Mouse (Mus musculus) liver, embryonic 13.5 days (tissue): ENCODE results near the gene Osbpl6. TPM values are rescaled to one million over a fixed set of nuclear protein-coding genes. Genes with fewer than 3 reads are reported as not detected.

Experiments
- ATAC-seq: fragments of 200-750 bp; cut with Nextera tagmentation; 2 replicates; pipeline ENCODE4 v1.8.0; 2017; ENCODE audit warnings: low read depth, mild to moderate bottlenecking, moderate number of reproducible peaks, moderate library complexity
- DNase-seq: peaks from one replicate; pipeline ENCODE4 v3.0.0; 2022
- H3K27ac ChIP-seq: fragments of 300-500 bp; sonication (generic); 2 replicates; pipeline ENCODE4 v1.5.1; 2015; ENCODE audit warnings: moderate library complexity, mild to moderate bottlenecking, inconsistent platforms
- H3K27me3 ChIP-seq: fragments of 300-500 bp; sonication (generic); 2 replicates; pipeline ENCODE4 v1.6.1; 2015; ENCODE audit warnings: mild to moderate bottlenecking, inconsistent platforms
- H3K36me3 ChIP-seq: fragments of 300-500 bp; sonication (generic); 2 replicates; pipeline ENCODE4 v1.6.1; 2015; ENCODE audit warnings: mild to moderate bottlenecking, inconsistent platforms
- H3K4me1 ChIP-seq: fragments of 300-500 bp; sonication (generic); replicated peaks from 2 replicates; pipeline ENCODE4 v1.6.1; 2015; ENCODE audit warnings: inconsistent platforms
- H3K4me2 ChIP-seq: fragments of 300-500 bp; sonication (generic); 2 replicates; pipeline ENCODE4 v1.6.1; 2015; ENCODE audit warnings: inconsistent platforms, mild to moderate bottlenecking, moderate library complexity
- H3K4me3 ChIP-seq: fragments of 300-500 bp; sonication (generic); replicated peaks from 2 replicates; pipeline ENCODE4 v1.5.1; 2015; ENCODE audit warnings: mild to moderate bottlenecking, inconsistent platforms
- H3K9ac ChIP-seq: fragments of 300-500 bp; sonication (generic); 2 replicates; pipeline ENCODE4 v1.6.1; 2015; ENCODE audit warnings: mild to moderate bottlenecking, inconsistent platforms
- H3K9me3 ChIP-seq: fragments of 300-500 bp; sonication (generic); replicated peaks from 2 replicates; pipeline ENCODE4 v1.6.1; 2016; ENCODE audit warnings: inconsistent platforms
- WGBS: fragments of 180-500 bp; shearing (Covaris S2); methylation state at CpG from one replicate; pipeline ENCODE4 v1.1.7; 2015; ENCODE audit not compliant: insufficient replicate concordance; 5-methylcytosine and 5-hydroxymethylcytosine counted together
- polyA plus RNA-seq: library from polyadenylated mRNA; unstranded; fragments of >200 nt; fragmentation: Nextera tagmentation; extraction: Ambion mirVana; gene quantifications from 2 replicates; pipeline ENCODE4 v1.2.1, GENCODE M21; 2015

Osbpl6 gene
- polyA plus RNA-seq, 1 experiment from 2014 or later = 0.70 TPM

DNA sequence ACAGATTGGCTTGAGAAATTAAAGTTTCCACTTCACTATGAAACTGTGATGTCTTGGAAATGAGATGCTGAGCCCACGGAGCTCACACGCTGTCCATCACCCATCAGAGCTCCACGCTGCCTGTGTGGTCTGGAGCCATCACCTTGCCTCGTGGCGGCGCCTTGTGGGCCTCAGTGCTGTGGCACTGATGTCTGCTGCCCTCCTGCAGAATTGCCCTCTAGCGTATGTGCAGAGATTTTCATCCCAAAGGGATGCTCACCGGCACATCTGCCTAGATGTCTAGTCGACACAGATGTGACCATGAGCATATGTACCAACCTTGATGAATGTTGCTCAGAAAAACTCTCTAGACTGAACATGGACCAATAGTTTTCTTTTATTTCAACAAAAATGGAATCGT is 180.6 kb downstream of the Osbpl6 start:
- H3K36me3 ChIP-seq = no peaks in the 10 kb centered on the region
- DNase-seq (no peak), ATAC-seq (no peak)
- H3K4me1 ChIP-seq = no peaks in the 10 kb centered on the region
- H3K4me2 ChIP-seq = no peak overlapping the region
- 61% methylated on average over 10 of the region's 10 CpGs for WGBS
- no peaks in the 10 kb centered on the region for H3K9me3 ChIP-seq
- H3K9ac ChIP-seq = no peak overlapping the region
- no peak overlapping the region for H3K27ac ChIP-seq
- no peaks in the 10 kb centered on the region for H3K27me3 ChIP-seq
- H3K4me3 ChIP-seq = no peak overlapping the region

DNA sequence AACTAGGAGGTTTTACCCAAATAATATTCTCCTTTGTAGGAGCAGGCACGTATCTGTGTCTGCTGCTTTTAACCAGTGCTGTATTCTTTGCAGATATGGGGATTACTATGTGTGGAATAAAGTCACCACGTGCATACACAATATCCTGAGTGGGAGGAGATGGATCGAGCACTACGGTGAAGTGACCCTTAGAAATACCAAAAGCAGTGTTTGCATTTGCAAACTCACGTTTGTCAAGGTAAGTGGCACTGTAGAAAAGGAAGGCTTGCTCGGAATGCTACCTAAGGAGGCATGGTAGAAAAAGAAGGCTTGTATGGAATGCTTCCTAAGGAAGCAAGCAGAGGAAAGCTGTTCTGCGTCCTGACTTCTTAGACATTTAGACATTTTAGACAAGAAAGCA is 183.9 kb downstream of the Osbpl6 start:
- Histone ChIP-seq H3K27me3 (no peaks in the 10 kb centered on the region), H3K9ac (no peak overlapping the region), H3K27ac (no peak overlapping the region), H3K9me3 (no peaks in the 10 kb centered on the region), H3K4me2 (no peak overlapping the region), H3K4me3 (no peak overlapping the region), H3K36me3 (no peaks in the 10 kb centered on the region), H3K4me1 (no peaks in the 10 kb centered on the region)
- WGBS = 67% methylated on average over 7 of the region's 7 CpGs
- DNase-seq = no peak
- no peak for ATAC-seq

DNA sequence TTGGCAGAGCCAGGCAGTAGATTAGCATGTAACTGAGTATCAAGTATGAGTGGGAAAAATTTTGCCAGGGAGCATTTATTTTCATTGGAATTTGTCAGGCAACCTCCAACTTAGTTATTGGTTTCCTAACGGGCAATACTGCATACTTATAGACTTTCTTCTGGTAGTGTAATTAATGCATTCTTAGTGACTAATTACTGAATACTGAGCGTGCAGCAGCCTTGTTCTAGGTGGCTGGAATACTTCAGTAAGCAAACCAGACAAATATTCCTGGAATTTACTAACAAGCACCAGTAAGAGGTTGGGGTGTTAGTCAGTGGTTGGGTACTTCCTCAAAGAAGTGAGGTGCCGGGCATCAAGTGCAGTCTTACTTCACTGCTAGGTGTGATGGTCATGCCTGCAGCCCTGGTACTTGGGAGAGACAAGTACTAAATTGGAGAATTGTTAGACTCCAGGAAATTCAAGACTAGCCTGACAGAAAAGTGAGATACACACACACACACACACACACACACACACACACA is 186.2 kb downstream of the Osbpl6 start:
- Histone ChIP-seq H3K36me3 (no peaks in the 10 kb centered on the region), H3K9ac (no peak overlapping the region), H3K9me3 (no peaks in the 10 kb centered on the region), H3K27me3 (no peaks in the 10 kb centered on the region), H3K4me2 (no peak overlapping the region), H3K4me3 (no peak overlapping the region), H3K27ac (no peak overlapping the region), H3K4me1 (no peaks in the 10 kb centered on the region)
- no peak for DNase-seq
- 53% methylated on average over 3 of the region's 3 CpGs for WGBS
- no peak for ATAC-seq

DNA sequence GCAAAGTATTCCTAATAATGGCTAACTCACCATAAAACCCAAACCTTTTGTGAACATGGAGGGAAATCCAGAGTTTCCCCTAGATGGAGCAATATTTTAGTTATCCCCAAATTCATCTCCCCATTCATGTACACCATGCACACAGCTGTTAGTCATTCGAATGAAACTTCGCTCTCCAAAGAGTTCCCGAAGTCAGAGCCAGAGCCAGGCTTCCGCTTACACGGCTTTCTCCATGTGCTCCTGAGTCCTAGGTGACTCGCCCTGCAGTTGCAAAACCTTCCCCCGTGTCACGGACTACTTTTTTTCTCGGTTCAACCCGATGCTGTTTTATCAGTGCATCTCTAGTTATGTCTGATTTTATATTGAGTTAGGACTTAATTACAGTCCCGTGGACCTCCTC is 191.2 kb downstream of the Osbpl6 start:
- ATAC-seq = no peak
- H3K4me1 ChIP-seq = no peaks in the 10 kb centered on the region
- no peaks in the 10 kb centered on the region for H3K36me3 ChIP-seq
- H3K9ac ChIP-seq = no peak overlapping the region
- H3K27ac ChIP-seq = no peak overlapping the region
- H3K4me3 ChIP-seq = no peak overlapping the region
- no peak overlapping the region for H3K4me2 ChIP-seq
- H3K9me3 ChIP-seq = no peaks in the 10 kb centered on the region
- DNase-seq = no peak
- WGBS = 75% methylated on average over 11 of the region's 11 CpGs
- no peaks in the 10 kb centered on the region for H3K27me3 ChIP-seq

DNA sequence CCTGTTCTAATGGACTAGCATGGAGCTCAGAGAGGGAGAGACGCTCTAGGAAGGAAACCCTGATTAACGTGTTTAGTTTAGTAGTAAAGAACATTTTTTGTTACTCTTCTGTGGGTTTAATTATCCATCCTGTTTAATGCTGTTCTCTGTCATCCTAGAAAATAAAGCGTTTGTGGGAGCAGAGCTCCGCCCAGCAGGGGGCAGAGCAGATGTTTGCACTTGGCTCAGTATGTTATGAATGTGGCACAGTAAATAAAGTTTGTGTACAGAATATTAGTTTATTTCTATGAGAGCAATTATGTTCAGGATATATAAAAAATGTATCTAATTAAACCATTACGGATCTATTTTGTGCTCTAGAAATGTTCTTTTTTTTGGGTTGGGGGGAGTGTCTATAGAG is 192.9 kb downstream of the Osbpl6 start:
- no peaks in the 10 kb centered on the region for H3K9me3 ChIP-seq
- DNase-seq (no peak), ATAC-seq (no peak)
- no peak overlapping the region for H3K9ac ChIP-seq
- no peak overlapping the region for H3K4me3 ChIP-seq
- 61% methylated on average over 5 of the region's 5 CpGs for WGBS
- no peak overlapping the region for H3K4me2 ChIP-seq
- H3K27ac ChIP-seq = no peak overlapping the region
- no peaks in the 10 kb centered on the region for H3K4me1 ChIP-seq
- no peaks in the 10 kb centered on the region for H3K27me3 ChIP-seq
- no peaks in the 10 kb centered on the region for H3K36me3 ChIP-seq

DNA sequence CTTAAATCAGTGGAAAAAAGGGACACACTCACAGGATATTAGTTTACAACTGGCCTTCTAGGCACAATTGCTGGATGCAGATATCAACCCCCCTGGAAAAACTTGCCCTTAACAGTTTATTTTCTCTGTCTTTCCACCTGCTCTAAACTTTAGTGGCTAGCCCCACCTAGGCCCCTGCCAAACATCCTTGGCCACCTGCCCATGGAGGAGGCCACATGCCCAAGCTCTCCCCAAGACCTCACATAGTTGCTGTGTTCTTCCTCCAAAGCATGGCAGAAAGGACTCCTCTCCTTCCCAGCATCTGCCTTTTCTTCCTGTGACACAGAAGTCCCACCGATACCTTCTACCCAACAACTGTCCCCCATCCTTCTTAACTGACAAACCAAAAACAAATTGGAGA is 195.9 kb downstream of the Osbpl6 start:
- Histone ChIP-seq H3K27me3 (no peaks in the 10 kb centered on the region), H3K4me1 (no peaks in the 10 kb centered on the region), H3K9me3 (no peaks in the 10 kb centered on the region), H3K4me3 (no peak overlapping the region), H3K4me2 (no peak overlapping the region), H3K9ac (no peak overlapping the region), H3K36me3 (no peaks in the 10 kb centered on the region), H3K27ac (no peak overlapping the region)
- ATAC-seq (no peak), DNase-seq (no peak)
- WGBS = 67% methylated on average over 1 of the region's 1 CpGs

DNA sequence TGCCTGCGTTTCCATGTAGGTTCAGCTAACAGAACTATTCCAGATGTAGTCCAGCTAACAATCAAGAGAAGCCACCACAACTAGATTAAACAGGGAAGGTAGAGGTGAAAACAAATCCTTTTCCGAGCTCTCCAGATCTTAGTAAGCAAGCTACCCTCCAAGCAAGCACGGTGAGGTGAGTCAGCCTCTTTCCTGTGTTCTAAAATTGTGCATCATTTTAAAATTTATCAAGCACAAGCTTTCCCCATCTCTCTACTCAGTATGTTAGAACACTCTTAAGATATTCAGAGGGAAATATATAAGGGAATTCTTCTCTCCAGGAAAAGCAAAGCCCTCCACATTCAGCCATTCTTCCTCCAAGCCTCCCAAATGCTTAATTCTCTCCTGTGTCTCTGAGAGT is 200.4 kb downstream of the Osbpl6 start:
- Histone ChIP-seq H3K9ac (no peak overlapping the region), H3K27me3 (no peaks in the 10 kb centered on the region), H3K36me3 (no peaks in the 10 kb centered on the region), H3K9me3 (no peaks in the 10 kb centered on the region), H3K4me2 (no peak overlapping the region), H3K4me3 (no peak overlapping the region), H3K27ac (no peak overlapping the region), H3K4me1 (no peaks in the 10 kb centered on the region)
- no peak for DNase-seq
- ATAC-seq = no peak
- WGBS = 60% methylated on average over 3 of the region's 3 CpGs

DNA sequence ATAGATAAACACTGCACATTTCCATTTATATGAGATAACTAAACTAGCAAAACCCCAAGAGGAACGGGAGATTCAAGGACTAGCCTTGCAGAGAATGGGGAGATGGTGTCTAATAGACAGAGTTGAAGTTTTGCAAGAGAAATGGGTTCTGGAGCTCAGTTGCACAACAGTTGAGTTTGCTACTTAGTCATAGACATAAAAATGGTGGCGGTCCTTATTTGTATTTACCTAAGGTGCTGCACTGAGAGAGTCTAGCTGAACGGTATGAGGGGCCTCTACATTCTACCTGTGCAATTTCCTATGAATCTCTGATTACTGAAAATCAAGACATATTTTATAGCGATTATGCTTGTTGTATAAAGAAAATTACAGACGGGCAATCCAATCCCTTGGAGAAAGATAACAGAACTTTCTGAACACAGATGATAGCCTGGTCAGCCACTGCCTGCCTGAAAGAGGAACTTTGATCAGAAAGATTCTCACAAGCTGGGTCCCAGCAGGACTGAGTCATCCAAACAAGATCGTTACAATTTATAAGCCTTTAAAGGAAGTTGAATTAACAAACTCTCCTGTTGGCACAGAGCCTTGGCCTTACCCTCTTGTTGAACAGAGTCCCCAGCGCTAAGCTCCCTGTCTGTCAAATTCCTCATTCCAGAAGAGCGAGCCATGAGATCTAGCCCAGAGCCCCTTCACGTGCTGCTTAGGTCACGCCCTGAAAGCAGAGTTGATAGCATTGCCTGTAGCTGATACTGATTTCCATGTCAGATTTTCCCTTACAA is 204.2 kb downstream of the Osbpl6 start:
- no peaks in the 10 kb centered on the region for H3K27me3 ChIP-seq
- WGBS = 53% methylated on average over 10 of the region's 10 CpGs
- ATAC-seq (no peak), DNase-seq (no peak)
- no peaks in the 10 kb centered on the region for H3K4me1 ChIP-seq
- no peak overlapping the region for H3K9ac ChIP-seq
- no peak overlapping the region for H3K4me3 ChIP-seq
- H3K36me3 ChIP-seq = no peaks in the 10 kb centered on the region
- H3K9me3 ChIP-seq = no peaks in the 10 kb centered on the region
- H3K27ac ChIP-seq = no peak overlapping the region
- no peak overlapping the region for H3K4me2 ChIP-seq

DNA sequence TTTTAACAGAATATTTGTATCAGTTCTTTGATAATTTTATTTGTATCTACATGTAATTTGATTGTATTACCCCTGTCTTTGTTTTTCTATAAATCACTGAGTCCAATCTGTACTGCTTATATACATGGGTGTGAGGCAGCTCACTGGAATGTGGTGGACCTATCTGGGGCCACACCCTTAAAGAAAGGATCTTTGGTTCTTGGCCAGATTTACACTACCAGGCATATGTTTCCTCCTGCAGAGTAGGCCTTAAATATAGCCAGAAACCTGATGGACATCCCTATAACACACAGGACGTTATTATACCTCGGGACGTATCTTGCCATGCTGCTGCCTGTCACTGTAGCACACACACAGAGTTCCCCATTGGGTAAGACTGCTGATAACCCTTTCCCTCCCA is 205.7 kb downstream of the Osbpl6 start:
- Histone ChIP-seq H3K9me3 (no peaks in the 10 kb centered on the region), H3K27me3 (no peaks in the 10 kb centered on the region), H3K4me3 (no peak overlapping the region), H3K9ac (no peak overlapping the region), H3K4me2 (no peak overlapping the region), H3K36me3 (no peaks in the 10 kb centered on the region), H3K27ac (no peak overlapping the region), H3K4me1 (no peaks in the 10 kb centered on the region)
- ATAC-seq = no peak
- DNase-seq = no peak
- 56% methylated on average over 3 of the region's 3 CpGs for WGBS

DNA sequence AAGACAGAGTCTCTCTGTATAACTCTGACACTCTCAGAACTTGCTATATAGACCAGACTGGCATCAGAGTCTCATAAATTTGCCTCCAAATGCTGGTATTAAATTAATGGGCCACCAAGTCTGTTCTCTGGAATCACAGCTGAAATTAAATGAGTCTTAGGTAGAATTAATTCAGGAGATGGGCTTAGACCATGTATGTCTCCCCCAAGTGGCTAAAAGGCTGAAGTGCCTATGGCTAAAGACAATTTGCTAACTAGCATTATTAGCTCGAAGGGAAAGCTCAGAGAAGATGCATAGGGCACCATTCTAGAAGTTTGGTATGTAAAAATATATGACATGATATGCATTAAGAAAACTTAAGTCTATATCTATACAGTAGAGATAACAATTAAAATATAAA is 211.8 kb downstream of the Osbpl6 start:
- Histone ChIP-seq H3K9me3 (no peaks in the 10 kb centered on the region), H3K36me3 (no peaks in the 10 kb centered on the region), H3K27me3 (no peaks in the 10 kb centered on the region), H3K4me1 (0 out of 2 replicates have a peak, but pooled peaks cover 9% of the 10 kb centered on the region), H3K27ac (no peak overlapping the region), H3K4me2 (no peak overlapping the region), H3K4me3 (no peak overlapping the region), H3K9ac (no peak overlapping the region)
- WGBS = 26% methylated on average over 1 of the region's 1 CpGs
- DNase-seq (no peak), ATAC-seq (no peak)

DNA sequence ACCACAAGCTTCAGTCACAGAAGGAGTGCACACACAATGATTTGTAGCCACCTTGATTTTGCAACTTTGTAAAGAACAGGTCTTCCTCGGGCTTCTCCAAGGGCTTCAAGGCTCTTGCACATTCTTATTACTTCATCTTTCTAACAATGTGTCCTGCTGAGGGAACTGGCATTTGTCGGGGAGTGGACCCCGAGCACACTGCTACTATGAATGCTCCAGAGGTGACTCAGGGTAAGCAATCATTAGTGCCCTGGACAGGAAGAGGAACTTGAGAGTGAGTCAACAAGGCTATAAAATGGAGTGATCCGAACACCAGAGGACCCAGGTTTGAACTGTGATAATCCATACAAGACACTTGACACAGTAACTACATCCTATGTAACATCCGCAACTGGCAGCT is 213.9 kb downstream of the Osbpl6 start:
- WGBS = 63% methylated on average over 5 of the region's 5 CpGs
- Histone ChIP-seq H3K4me1 (0 out of 2 replicates have a peak, but pooled peaks cover 9% of the 10 kb centered on the region), H3K9me3 (no peaks in the 10 kb centered on the region), H3K27ac (no peak overlapping the region), H3K9ac (no peak overlapping the region), H3K36me3 (peaks cover 6% of the 10 kb centered on the region; the same call in 1 of the 2 replicates), H3K27me3 (no peaks in the 10 kb centered on the region), H3K4me3 (no peak overlapping the region), H3K4me2 (no peak overlapping the region)
- DNase-seq (no peak), ATAC-seq (no peak)

DNA sequence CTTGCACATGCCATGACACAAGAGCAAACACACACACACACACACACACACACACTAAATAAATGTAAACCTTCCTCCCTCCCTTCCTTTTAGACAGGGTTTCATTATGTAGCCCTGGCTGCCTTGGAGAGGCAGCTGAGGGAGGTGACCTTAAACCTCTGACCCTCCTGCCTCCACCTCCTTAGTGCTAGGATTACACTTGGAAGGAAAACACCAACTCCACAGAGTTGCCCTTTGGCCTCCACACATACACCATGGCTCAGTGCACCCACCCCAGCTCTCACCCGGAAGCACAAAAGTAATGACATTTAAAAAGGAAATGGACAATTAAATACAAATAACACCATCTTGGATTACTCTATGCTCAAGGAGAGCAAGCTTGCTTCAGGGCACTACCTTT is 215.4 kb downstream of the Osbpl6 start:
- Histone ChIP-seq H3K9ac (no peak overlapping the region), H3K9me3 (no peaks in the 10 kb centered on the region), H3K4me1 (0 out of 2 replicates have a peak, but pooled peaks cover 9% of the 10 kb centered on the region), H3K27ac (no peak overlapping the region), H3K4me3 (no peak overlapping the region), H3K36me3 (peaks cover 10% of the 10 kb centered on the region; the same call in 1 of the 2 replicates), H3K4me2 (no peak overlapping the region), H3K27me3 (no peaks in the 10 kb centered on the region)
- 65% methylated on average over 1 of the region's 1 CpGs for WGBS
- ATAC-seq (no peak), DNase-seq (no peak)
